Mouse (Mus musculus) hindlimb bud, embryonic 11.5 days (tissue): ENCODE measurements around the gene Smurf1.

ENCODE experiments used
- DNase-seq: peaks from one replicate; pipeline ENCODE4 v3.0.0-alpha.2; 2012; ENCODE audit warnings: low read depth, low spot score; ENCODE audit errors: extremely low spot score

The Smurf1 gene

DNA sequence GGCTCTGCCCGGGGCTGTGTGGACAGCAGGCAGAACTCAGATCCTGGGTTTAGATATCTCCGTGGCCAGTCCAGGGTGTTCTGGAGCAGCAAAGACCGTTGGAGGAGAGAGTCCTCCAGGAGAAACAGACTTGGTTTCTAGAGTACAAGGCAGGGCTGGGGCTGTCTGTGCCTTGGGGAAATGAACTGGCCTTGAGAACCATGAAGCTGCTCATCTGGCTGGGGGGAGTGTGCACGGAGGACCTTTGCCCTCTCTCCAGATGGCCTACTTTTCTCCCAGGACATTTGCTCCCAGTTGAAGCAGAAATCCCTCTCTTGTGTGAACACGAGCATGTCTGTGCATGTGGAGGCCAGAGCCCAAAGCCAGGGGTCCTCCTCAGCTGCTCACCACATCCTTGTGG lies 93.3 kb downstream of the Smurf1 start:
- DNase-seq: no peak

DNA sequence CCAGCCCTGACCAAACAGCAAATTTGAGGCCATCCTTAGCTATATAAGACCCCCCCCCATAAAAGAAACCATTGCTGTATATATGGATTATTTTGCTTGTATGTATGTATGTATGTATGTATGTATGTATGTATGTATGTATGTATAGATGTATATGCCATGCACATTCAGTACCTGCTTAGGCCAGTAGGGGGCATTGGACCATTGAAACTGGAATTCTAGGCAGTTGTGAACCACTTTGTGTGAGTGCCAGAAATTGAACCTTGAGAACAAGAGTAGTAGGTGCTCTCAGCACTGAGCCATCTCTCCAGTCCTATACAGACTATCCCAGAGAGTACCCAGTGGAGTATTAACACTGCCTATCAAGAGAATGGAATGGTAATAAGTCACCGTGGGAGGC lies 93.9 kb downstream of the Smurf1 start:
- DNase-seq: no peak

DNA sequence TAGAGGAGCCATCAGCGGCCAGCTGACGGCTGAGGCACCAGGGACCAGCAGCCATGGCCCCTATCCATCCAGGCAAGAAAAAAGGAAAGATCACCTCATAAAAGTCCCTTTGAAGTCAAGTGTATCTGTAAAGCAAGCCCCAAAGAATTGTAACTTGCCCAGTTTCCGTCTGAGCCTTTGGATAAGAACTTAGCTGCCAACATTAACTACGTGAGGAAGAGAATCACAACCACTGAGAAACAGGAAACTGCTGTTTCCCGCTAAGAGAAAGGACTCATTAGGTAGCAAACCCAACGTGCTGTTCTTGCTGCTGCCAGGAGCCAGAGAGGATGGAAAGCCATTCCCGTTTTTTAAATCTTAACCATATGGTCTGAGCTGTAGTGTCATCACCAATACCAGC lies 94.9 kb downstream of the Smurf1 start:
- peak; percentile 30 for DNase-seq

DNA sequence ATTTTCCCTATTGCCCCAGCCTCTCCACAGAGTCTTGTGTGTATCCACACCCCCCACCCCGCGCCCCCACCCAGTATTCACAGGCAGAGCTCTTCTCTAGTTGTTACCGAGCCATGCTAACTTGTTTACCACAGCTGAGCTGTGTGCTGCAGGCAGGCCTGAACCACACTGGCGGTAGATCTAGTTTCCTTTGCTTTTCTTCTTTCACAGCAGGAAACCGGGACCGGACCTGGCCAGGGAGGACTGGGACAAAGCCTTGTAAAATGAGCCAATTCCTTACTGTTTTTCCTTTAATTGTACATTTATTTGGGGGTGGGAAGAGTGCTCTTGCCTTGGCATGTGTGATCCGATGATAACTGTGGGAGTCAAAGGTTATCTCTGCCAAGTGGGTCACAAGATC lies 96.2 kb downstream of the Smurf1 start:
- no peak for DNase-seq

DNA sequence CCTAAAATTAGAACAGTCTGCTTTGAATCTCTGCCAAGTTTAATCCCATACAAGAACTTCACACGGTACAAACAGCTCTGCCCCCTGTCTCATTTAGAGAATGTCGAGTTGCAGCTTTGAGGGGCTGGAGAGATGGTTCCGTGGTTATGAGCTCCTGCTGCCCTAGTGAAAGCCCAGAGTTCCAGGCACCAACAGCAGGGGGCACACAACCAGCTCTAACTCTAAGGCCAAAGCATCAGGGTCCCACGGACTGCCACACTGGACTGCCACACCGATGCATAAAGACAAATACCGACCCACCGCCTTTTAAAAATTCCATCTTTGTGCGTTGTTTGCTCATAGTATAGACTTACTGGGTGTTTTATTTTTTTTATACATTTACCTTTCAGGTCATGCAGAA lies 98.7 kb downstream of the Smurf1 start:
- no peak for DNase-seq

DNA sequence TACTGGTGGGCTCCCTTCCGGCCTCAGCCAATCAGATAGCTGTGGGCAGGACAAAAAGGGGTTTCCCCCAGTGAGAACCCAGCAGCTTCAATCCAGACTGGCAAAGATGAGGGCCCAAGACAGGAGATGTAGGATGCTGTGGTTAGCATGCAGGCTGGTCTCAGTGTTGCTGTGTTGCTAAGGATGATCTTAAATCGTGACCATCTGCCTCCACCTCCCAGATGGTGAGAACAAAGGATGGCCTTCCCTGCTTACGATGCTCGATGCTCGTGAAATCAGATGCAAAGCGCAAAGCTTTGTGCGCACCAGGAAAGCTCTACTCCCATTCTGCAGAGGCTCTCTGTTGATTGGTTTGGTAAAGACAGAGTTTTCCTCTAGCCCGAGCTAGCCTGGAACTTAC lies 104.7 kb downstream of the Smurf1 start:
- DNase-seq: no peak

DNA sequence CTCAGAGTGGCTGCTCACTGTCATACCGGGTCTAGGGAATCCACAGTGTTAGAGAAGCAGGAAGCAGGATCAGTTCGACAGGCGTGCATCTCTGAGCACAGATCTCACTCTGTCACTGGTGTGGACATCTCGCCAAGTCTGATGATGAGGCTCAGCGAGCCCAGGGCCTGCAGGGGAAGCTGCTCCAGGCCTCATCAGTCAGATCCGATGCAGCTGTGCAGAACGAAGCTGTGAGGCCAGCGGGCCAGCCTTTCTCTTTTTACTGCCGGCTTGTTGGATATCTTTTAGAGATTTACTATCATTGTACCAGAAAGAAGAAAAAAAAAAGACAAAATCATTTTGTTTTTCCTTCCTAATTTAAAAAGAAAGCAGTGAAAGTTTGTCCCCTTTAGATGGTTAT lies 106.4 kb downstream of the Smurf1 start:
- no peak for DNase-seq

DNA sequence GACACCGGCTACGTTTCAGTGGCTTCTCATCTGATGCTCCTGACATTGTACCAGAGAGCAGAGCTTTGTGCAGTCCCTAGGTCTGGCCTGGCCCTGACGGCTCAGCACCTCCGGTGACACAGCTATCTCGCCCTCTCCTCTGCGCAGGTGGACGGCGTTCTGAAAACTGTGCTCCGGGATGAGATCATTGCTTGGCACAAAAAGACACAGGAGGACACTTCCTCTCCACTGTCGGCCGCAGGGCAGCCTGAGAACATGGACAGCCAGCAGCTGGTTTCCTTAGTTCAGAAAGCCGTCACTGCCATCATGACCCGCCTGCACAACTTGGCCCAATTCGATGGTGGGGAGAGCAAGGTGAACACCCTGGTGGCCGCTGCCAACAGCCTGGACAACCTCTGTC lies 107.1 kb downstream of the Smurf1 start:
- no peak for DNase-seq

DNA sequence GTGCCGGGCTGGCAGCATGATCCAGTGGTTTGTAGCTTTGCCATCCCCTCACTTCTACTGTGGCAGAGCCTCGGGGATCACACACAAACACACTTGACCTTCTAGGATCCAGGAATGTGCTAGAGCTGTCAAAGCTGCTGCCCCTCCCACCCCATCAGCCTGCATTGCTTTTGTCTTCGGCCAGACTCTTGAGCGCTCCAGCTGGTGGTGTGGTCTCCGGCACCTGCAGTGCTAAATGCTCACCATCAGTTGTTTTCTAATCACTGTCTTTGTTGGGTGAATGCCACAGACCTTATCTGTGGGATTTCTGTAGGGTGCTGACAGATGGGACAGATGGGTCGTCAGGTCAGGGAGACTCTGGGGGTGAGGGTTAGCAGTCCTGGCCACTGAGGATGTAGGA lies 109.7 kb downstream of the Smurf1 start:
- DNase-seq: no peak

DNA sequence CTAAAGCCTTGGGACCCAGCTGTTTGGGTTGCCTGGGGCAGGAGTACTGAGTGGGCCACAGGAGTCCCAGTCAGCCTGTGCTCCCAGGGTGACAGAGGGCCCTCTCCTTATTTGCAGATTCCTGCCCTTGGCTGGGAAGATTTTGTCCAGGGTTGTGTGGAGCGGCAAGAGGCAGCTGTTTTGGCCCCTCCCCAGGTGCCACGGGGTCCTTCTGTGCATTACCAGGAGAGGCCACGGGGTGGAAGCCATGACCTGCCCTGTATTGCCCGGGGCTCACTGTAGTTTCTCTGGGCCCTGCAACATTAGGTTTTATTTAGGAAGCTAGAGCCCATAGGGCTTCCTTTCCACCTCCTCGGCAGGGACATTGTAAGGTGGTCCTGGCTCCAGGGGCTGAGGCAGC lies 111.7 kb downstream of the Smurf1 start:
- DNase-seq: no peak

DNA sequence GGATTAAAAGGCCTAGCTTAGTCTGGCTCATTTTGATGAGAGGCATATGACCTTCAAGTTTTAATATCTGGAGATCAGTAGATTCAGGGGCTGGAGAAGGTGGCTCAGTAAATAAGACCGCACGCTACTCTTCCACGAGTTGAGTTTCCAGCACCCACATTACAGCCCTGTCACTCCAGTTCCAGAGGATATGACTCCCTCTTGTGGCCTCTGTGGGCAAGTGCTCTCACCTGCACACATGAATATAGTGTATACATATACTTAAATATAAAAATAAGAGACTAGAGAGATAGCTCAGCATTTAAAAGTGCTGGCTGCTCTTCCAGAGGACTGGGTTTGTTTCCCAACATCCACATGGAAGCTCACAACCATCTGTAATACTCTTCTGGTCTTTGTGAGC lies 113.8 kb downstream of the Smurf1 start:
- DNase-seq: no peak

DNA sequence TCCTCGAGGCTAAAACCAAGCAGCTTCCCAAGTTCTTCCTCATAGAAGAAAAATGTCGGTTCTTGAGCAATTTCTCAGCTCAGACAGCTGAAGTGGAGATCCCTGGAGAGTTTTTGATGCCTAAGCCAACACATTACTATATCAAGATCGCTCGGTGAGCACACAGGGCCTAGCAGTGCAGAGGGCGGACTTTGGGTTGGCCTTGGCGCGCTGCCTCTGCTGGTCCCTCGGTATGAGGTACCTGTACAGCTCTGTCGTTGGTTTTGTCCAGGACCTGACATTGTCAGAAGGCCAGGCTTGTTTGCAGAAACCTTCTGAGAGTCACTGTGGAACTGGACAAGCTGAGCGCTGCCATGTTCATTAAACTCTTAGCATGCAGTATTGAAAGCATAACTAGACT lies 115.7 kb downstream of the Smurf1 start:
- DNase-seq: no peak

DNA sequence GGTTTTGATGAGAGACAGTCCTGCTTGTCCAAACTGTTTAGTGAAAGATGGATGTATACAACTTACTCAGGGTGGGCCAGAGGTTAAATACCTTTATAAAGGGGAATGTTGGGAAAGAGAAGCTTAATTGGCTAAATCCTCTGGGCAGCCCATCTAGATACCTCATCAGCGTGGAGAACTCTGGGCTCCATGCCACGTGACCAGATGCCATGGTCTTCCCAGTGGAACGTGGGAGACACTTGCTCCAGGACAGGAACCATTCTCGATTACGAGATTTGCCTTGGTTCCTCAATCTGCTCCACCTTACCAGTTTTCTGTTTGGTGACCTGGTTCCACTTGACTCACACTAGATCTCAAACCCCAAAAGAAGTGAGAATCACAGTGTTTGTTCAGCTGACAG lies 116.9 kb downstream of the Smurf1 start:
- no peak for DNase-seq

DNA sequence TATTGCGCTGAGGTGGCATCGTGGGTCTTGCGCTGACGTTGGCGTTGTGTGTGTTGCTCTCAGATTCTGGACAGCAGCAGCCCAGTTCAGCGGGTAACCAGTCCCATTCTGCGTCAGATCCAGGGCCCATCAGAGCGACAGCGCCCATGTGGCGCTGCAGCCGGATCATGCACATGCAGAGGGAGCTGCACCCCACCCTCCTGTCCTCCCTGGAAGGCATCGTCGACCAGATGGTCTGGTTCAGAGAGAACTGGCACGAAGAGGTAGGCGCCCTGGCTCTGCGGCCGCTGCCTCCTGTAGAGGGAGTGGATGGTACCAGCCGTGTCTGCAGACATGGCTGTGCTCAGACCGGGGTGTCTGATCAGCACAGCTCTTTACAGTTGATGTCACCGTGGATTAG lies 120.3 kb downstream of the Smurf1 start:
- no peak for DNase-seq

DNA sequence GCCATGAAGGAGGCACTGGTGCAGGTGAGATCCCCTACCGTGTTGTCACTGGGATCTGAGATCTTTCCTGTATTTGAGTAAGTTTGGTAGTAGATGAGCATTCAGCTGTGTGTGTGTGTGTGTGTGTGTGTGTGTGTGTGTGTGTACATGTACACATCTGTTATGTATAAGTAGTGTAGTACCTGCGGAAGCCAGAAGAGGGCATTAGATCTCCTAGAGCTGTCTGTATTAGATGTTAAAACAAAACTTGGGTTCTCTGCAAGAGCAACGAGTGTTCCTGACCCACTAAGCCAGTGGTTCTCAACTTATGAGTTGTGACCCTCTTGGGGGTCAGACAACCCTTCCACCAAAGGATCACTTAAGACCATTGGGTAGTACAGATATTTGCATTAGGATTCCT lies 129.5 kb downstream of the Smurf1 start:
- DNase-seq: peak; percentile 6

DNA sequence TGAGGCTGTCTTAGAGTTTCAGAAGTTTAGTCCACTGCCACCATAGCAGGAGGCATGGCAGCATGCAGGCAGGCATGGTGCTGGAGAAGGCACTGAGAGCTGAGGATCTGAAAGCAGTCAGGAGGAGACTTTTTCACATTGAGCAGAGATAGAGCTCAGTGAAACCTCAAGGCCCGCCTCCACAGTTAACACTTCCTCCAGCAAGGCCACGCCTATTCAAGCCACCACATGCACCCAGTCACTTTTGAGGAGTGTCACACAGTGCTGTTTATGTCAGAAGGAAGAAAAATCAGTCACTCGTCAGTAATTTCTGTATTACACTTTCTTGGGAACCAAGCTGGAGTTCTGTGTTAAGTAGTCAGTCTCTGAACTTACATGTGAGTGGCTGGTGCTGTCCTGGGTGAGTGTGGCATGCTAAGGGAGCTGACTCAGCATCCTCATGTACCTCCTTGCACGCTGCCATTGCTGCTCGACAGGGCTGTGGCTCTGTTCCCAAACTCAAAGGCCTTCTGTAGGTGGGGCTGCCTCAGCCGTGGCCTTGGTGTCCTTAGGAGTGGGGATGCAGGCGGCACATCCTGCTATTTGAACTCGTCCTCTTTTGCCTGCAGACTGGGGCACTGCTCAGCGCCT lies 133.7 kb downstream of the Smurf1 start:
- DNase-seq: no peak

DNA sequence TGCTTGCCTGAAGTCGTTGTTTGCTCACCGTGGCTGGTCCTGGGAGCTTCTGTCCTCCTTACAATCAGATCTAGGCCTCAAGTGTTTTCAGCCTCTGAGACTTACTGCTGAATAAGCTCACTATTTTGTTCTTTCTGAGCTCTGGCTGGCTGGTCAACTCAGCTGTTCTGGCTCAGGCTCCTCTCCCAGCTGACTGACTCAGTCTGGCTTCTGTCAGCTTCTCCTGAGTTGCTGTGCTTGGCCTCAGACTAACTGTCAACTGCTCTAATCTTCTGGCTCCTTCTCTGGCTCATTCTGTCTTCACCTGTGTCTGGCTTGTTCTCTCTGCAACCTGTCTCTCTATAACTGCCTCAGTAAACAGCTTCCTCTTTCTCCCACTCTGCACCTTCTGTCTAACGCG lies 136.0 kb downstream of the Smurf1 start:
- DNase-seq: no peak

DNA sequence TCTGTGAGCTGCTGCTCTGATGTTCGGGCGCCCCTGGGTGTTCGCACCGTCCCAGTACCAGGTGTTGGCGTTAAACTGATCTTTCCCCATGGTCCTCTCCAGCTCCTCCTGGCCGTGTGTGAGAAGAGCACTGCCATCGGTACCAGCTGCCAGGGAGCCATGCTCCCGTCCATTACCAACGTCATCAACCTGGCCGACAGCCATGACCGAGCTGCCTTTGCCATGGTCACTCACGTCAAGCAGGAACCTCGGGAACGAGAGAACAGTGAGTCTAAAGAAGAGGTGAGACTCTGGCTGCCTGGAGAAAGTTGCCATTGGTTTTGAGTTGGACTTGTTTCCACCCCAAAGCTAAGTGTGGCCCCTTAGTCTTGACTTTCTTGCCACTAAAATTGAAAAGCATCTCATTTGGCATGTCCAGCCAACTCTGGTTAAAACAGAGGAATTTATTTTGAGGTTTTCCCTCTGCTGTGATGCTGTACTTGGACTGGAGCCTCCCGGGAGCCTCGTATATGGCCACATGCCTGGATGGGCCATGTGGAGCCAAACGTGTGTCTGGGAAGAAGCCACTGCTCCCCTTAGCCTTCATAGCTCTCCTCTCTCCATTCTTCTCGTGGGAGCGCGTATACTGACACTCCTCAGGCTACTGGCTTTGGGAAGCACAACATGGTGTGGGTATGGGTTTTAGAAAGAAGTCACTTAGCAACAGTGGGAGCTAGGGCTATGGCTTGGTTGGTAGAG lies 137.1 kb downstream of the Smurf1 start:
- DNase-seq: no peak
